Mouse (Mus musculus) mature B cell (primary cell): ENCODE measurements around the gene Ttc29.

Experiments
- in situ Hi-C: fragments of 300-500 bp; cut with MboI; formaldehyde crosslinking; loops from 2 replicates; pipeline ENCODE4 v1.14.3; 2019

Gene Ttc29

GRCm38 (mm10) chr8:78213074-78213473 lies at the start of gene Ttc29:
Gene Ttc29 (plus strand): TSS chr8:78213297.
- in situ Hi-C loops, result no loop called here

- in situ Hi-C loops, result no loop called here
These were observed 41.7 kb upstream of the Ttc29 start for GRCm38 (mm10) chr8:78171351-78171750.

- in situ Hi-C loops, result no loop called here
These were observed 30.4 kb upstream of the Ttc29 start for GRCm38 (mm10) chr8:78182654-78183053.

- in situ Hi-C loops, result no loop called here
These were observed 29.7 kb upstream of the Ttc29 start for GRCm38 (mm10) chr8:78183414-78183813.

GRCm38 (mm10) chr8:78187087-78187486 lies 26.0 kb upstream of the Ttc29 start:
- in situ Hi-C loops, result no loop called here

GRCm38 (mm10) chr8:78204229-78204628 lies 8.9 kb upstream of the Ttc29 start:
- in situ Hi-C loops, result no loop called here

GRCm38 (mm10) chr8:78210424-78210823 lies 2.7 kb upstream of the Ttc29 start:
- in situ Hi-C loops, result no loop called here

GRCm38 (mm10) chr8:78214645-78215044 lies 1.5 kb downstream of the Ttc29 start:
- in situ Hi-C loops, result no loop called here

GRCm38 (mm10) chr8:78226087-78226486 lies 13.0 kb downstream of the Ttc29 start:
- in situ Hi-C loops, result no loop called here

GRCm38 (mm10) chr8:78230721-78231120 lies 17.6 kb downstream of the Ttc29 start:
- in situ Hi-C loops, result no loop called here

GRCm38 (mm10) chr8:78232870-78233707 lies 20.0 kb downstream of the Ttc29 start:
- in situ Hi-C loops, result no loop called here

- in situ Hi-C loops, result no loop called here
These were observed 20.7 kb downstream of the Ttc29 start for GRCm38 (mm10) chr8:78233708-78234201.

GRCm38 (mm10) chr8:78237972-78238675 lies 25.0 kb downstream of the Ttc29 start:
- in situ Hi-C loops, result no loop called here

- in situ Hi-C loops, result no loop called here
These were observed 38.0 kb downstream of the Ttc29 start for GRCm38 (mm10) chr8:78251115-78251514.

- in situ Hi-C loops, result no loop called here
These were observed 41.3 kb downstream of the Ttc29 start for GRCm38 (mm10) chr8:78254374-78254773.

GRCm38 (mm10) chr8:78255011-78255410 lies 41.9 kb downstream of the Ttc29 start:
- in situ Hi-C loops, result no loop called here

GRCm38 (mm10) chr8:78265506-78265905 lies 52.4 kb downstream of the Ttc29 start:
- in situ Hi-C loops, result no loop called here

GRCm38 (mm10) chr8:78266231-78266630 lies 53.1 kb downstream of the Ttc29 start:
- in situ Hi-C loops, result no loop called here

- in situ Hi-C loops, result no loop called here
These were observed 54.9 kb downstream of the Ttc29 start for GRCm38 (mm10) chr8:78267894-78268411.

- in situ Hi-C loops, result no loop called here
These were observed 56.2 kb downstream of the Ttc29 start for GRCm38 (mm10) chr8:78269281-78269680.

- in situ Hi-C loops, result no loop called here
These were observed 58.3 kb downstream of the Ttc29 start for GRCm38 (mm10) chr8:78271391-78271790.

GRCm38 (mm10) chr8:78276120-78276519 lies 63.0 kb downstream of the Ttc29 start:
- in situ Hi-C loops, result no loop called here

GRCm38 (mm10) chr8:78277411-78277810 lies 64.3 kb downstream of the Ttc29 start:
- in situ Hi-C loops, result no loop called here
